12 mouse cellular contexts compared by ENCODE assay signal in genomic region chr7:65802806-65803205, GRCm38 (mm10). TPM values are rescaled to one million over a fixed set of nuclear protein-coding genes. Genes with fewer than 3 reads are reported as not detected.
DNase-seq lines count a peak whose midpoint lies in the region; ATAC-seq lines count a peak whose summit lies in the region.
"Had no signal": no experiment of that assay in that cellular context is flagged by ENCODE, and none has a peak within 500 bp of the region (broad histone marks: within the 10 kb centered on the region; RNA-seq: fewer than 3 reads in every experiment).

No protein-coding gene starts in this region.

- H3K9ac ChIP-seq in liver, embryonic 13.5 days, result no peak overlapping the region
- no peak overlapping the region for H3K9ac ChIP-seq in heart, embryonic 11.5 days (ENCODE audit: low read depth, low read length)
- H3K9ac ChIP-seq: embryonic facial prominence, embryonic 15.5 days; kidney, embryonic 15.5 days had no signal

- H3K36me3 ChIP-seq in liver, embryonic 13.5 days, result no peaks in the 10 kb centered on the region
- H3K36me3 ChIP-seq in heart, embryonic 11.5 days (ENCODE audit: control insufficient read depth, insufficient read depth, low read length), result no peaks in the 10 kb centered on the region
- H3K36me3 ChIP-seq: embryonic facial prominence, embryonic 15.5 days; kidney, embryonic 15.5 days had no signal

- H3K4me3 ChIP-seq in liver, embryonic 13.5 days (replicated peaks), result no peak overlapping the region
- H3K4me3 ChIP-seq in heart, embryonic 11.5 days (ENCODE audit: low read depth, low read length), result no peak overlapping the region
- H3K4me3 ChIP-seq: embryonic facial prominence, embryonic 15.5 days; kidney, embryonic 15.5 days had no signal

- H3K4me1 ChIP-seq in liver, embryonic 13.5 days (replicated peaks), result peaks cover 5% of the 10 kb centered on the region; the same call in 1 of the 2 replicates
- H3K4me1 ChIP-seq in heart, embryonic 11.5 days (ENCODE audit: control insufficient read depth, insufficient read depth, low read length), result no peaks in the 10 kb centered on the region

- no peak overlapping the region for H3K4me2 ChIP-seq in liver, embryonic 13.5 days
- H3K4me2 ChIP-seq in heart, embryonic 11.5 days, result no peak overlapping the region
- H3K4me2 ChIP-seq: embryonic facial prominence, embryonic 15.5 days; kidney, embryonic 15.5 days had no signal

- no peaks in the 10 kb centered on the region for H3K27me3 ChIP-seq in liver, embryonic 13.5 days
- H3K27me3 ChIP-seq in heart, embryonic 11.5 days (ENCODE audit: control insufficient read depth, insufficient read depth, low read length), result no peaks in the 10 kb centered on the region
- H3K27me3 ChIP-seq: embryonic facial prominence, embryonic 15.5 days; kidney, embryonic 15.5 days had no signal

- ATAC-seq in liver, embryonic 13.5 days (ENCODE audit: low read depth), result peak; percentile 21; the same call in 1 of the 2 replicates
- no peak for ATAC-seq in activated CD4-positive, CD25-positive, alpha-beta regulatory T cell, adult 4 months
- ATAC-seq in heart, embryonic 11.5 days (replicated peaks; ENCODE audit: insufficient number of reproducible peaks, low FRiP score, low TSS enrichment), result no peak

- H3K27ac ChIP-seq in liver, embryonic 13.5 days, result peak overlapping the region; percentile 51; the same call in 1 of the 2 replicates
- H3K27ac ChIP-seq in heart, embryonic 11.5 days (ENCODE audit: low read depth, low read length), result no peak overlapping the region
- H3K27ac ChIP-seq: embryonic facial prominence, embryonic 15.5 days; macrophage had no signal

- DNase-seq in 3T3-L1 (ENCODE audit: low read depth, low spot score) (peak; percentile 45), adipocyte (ENCODE audit: low spot score) (peak; percentile 7)
- DNase-seq in liver, embryonic 13.5 days, result no peak
- peak; percentile 80 for DNase-seq in lung, postnatal 36 days
- no peak for DNase-seq in thymus, postnatal 14 days
- DNase-seq: cerebellum, adult 2 months; layer of hippocampus, postnatal 36 days had no signal

- no peaks in the 10 kb centered on the region for H3K9me3 ChIP-seq in liver, embryonic 13.5 days (replicated peaks)
- no peaks in the 10 kb centered on the region for H3K9me3 ChIP-seq in heart, embryonic 11.5 days (replicated peaks; ENCODE audit: control insufficient read depth, low read length)
- H3K9me3 ChIP-seq: embryonic facial prominence, embryonic 15.5 days; kidney, embryonic 15.5 days had no signal

- 59% methylated on average over 8 of the region's 8 CpGs for WGBS in liver, embryonic 13.5 days (ENCODE audit: insufficient replicate concordance)
- 84% methylated on average over 8 of the region's 8 CpGs for WGBS in heart, embryonic 11.5 days (ENCODE audit: insufficient replicate concordance)

RNA-seq across cellular contexts. Expression of gene Pcsk6, which starts 58.7 kb away (rescaled TPM):
- 0.51 and 0.63 TPM in 2 replicates for polyA plus RNA-seq in liver, embryonic 13.5 days (2015; fragmentation: Nextera tagmentation; extraction: Ambion mirVana)
- not detected for polyA plus RNA-seq in activated CD4-positive, CD25-positive, alpha-beta regulatory T cell, adult 4 months (2017; shearing (Covaris generic))
- 5.7 and 6.1 TPM in 2 replicates for polyA plus RNA-seq in heart, embryonic 11.5 days (2014; fragmentation: Nextera tagmentation; extraction: Ambion mirVana)
- polyA plus RNA-seq: macrophage had no signal

Comparison
In these comparisons a context has a peak if more than half of its experiments do, and no peak if none do; other contexts are left out.
1. DNase-seq: peak in 3T3-L1 (single experiment), adipocyte (single experiment) and lung, postnatal 36 days (single experiment); none in liver, embryonic 13.5 days (single experiment) and thymus, postnatal 14 days (single experiment).